Mouse (Mus musculus) forebrain, embryonic 15.5 days (tissue): ENCODE data around the gene Dclk2. TPM values are rescaled to one million over a fixed set of nuclear protein-coding genes. Genes with fewer than 3 reads are reported as not detected.

Experiments used
- ATAC-seq: fragments of 200-750 bp; cut with Nextera tagmentation; replicated peaks from 2 replicates; pipeline ENCODE4 v1.8.0; 2017; ENCODE audit warnings: mild to moderate bottlenecking, moderate TSS enrichment, moderate library complexity
- H3K27ac ChIP-seq: fragments of 300-500 bp; sonication (generic); replicated peaks from 2 replicates; pipeline ENCODE4 v1.5.1; 2015; ENCODE audit warnings: mild to moderate bottlenecking, inconsistent platforms
- H3K27me3 ChIP-seq: fragments of 300-500 bp; sonication (generic); 2 replicates; pipeline ENCODE4 v1.6.1; 2015; ENCODE audit warnings: inconsistent platforms
- H3K36me3 ChIP-seq: fragments of 300-500 bp; sonication (generic); 2 replicates; pipeline ENCODE4 v1.6.1; 2015; ENCODE audit warnings: mild to moderate bottlenecking, inconsistent platforms
- H3K4me1 ChIP-seq: fragments of 300-500 bp; sonication (generic); 2 replicates; pipeline ENCODE4 v1.6.1; 2015; ENCODE audit warnings: inconsistent platforms
- H3K4me2 ChIP-seq: fragments of 300-500 bp; sonication (generic); replicated peaks from 2 replicates; pipeline ENCODE4 v1.6.1; 2015; ENCODE audit warnings: mild to moderate bottlenecking, inconsistent platforms
- H3K4me3 ChIP-seq: fragments of 300-500 bp; sonication (generic); 2 replicates; pipeline ENCODE4 v1.5.1; 2015; ENCODE audit warnings: mild to moderate bottlenecking, inconsistent platforms
- H3K9ac ChIP-seq: fragments of 300-500 bp; sonication (generic); replicated peaks from 2 replicates; pipeline ENCODE4 v1.6.1; 2015; ENCODE audit warnings: mild to moderate bottlenecking, inconsistent platforms
- H3K9me3 ChIP-seq: fragments of 300-500 bp; sonication (generic); 2 replicates; pipeline ENCODE4 v1.6.1; 2016; ENCODE audit warnings: inconsistent platforms
- WGBS: fragments of 180-500 bp; shearing (Covaris S2); methylation state at CpG from one replicate; pipeline ENCODE4 v1.1.7; 2015; ENCODE audit warnings: mixed read lengths; 5-methylcytosine and 5-hydroxymethylcytosine counted together
- polyA plus RNA-seq: library from polyadenylated mRNA; unstranded; fragments of >200 nt; fragmentation: Nextera tagmentation; extraction: Ambion mirVana; gene quantifications from 2 replicates; pipeline ENCODE4 v1.2.1, GENCODE M21; 2015

The Dclk2 gene
- polyA plus RNA-seq, result 99.9 and 106 TPM in 2 replicates

DNA sequence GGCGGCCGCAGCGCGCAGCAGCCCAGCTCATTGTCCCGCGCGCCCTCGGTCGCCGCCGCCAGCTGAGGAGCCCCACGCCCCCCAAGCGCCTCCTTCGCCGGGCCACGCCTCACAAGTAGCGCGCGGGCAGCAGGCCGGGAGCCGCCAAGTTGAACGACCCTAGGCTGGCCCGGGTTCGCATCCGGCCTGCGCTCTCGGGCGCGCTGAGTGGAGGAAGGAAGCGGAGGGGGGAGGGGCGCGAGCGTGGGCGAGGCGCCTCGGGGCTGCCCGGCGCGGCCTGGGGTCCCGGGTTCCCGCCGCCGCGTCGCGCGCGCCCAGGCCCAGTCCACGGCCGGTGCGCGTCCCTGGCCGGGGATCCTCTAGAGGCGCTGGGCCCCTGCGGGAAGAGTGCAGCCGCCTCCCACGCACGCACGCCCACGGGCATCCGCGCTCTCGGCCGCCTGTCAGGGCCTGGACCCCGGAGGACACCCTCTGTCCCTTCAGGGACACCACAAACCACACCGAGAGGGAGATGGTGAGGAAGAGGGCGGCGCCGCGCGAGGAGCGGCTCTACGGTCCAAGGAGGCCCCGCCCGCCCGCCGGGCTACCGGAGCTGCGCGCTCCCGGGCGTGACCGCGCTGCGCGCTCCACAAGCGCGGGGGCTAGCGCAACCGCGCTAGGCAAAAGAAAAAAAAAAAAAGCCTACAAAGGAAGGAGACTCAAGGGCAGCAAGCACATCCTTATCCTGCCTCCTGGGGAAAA is at the start of gene Dclk2:
Dclk2 (minus strand) TSS at position 510 of the 741 bp plus-strand sequence.
- H3K27ac ChIP-seq, result peak within 1 kb of the TSS; percentile 97
- WGBS, result under 1% methylated on average over 90 of the region's 91 CpGs
- H3K27me3 ChIP-seq, result no peaks in the 10 kb centered on the region
- H3K4me2 ChIP-seq, result peak within 1 kb of the TSS; percentile 78
- H3K9ac ChIP-seq, result peak within 1 kb of the TSS; percentile 97
- peak; percentile 92 for ATAC-seq
- peaks cover 40% of the 10 kb centered on the region for H3K4me1 ChIP-seq
- H3K36me3 ChIP-seq, result peaks cover 4% of the 10 kb centered on the region; the same call in 1 of the 2 replicates
- H3K4me3 ChIP-seq, result peak within 1 kb of the TSS; percentile 88
- H3K9me3 ChIP-seq, result no peaks in the 10 kb centered on the region

- Histone ChIP-seq H3K27ac (no peak overlapping the region), H3K4me2 (no peak overlapping the region), H3K9ac (no peak overlapping the region), H3K4me1 (no peaks in the 10 kb centered on the region), H3K36me3 (no peaks in the 10 kb centered on the region), H3K27me3 (no peaks in the 10 kb centered on the region), H3K9me3 (no peaks in the 10 kb centered on the region), H3K4me3 (no peak overlapping the region)
- WGBS, result 85% methylated on average over 17 of the region's 17 CpGs
- ATAC-seq, result no peak
Observed at GRCm38 (mm10) chr3:86962665-86963435, 42.2 kb upstream of the Dclk2 start.

DNA sequence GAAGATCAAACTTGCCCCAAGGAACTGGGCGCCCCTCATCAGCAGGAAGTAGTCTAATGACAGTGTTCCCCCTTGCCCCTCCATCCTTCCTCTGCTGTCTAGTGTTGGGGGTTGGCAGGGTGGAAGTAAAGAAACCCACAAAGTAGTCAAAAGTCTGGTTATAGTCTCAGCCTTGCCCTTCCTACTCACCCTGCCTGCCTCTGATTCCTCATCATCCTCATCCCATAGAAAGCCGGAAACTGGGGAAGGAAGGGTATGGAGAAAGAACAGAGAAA is 40.7 kb upstream of the Dclk2 start:
- no peaks in the 10 kb centered on the region for H3K27me3 ChIP-seq
- H3K36me3 ChIP-seq, result no peaks in the 10 kb centered on the region
- no peak for ATAC-seq

DNA sequence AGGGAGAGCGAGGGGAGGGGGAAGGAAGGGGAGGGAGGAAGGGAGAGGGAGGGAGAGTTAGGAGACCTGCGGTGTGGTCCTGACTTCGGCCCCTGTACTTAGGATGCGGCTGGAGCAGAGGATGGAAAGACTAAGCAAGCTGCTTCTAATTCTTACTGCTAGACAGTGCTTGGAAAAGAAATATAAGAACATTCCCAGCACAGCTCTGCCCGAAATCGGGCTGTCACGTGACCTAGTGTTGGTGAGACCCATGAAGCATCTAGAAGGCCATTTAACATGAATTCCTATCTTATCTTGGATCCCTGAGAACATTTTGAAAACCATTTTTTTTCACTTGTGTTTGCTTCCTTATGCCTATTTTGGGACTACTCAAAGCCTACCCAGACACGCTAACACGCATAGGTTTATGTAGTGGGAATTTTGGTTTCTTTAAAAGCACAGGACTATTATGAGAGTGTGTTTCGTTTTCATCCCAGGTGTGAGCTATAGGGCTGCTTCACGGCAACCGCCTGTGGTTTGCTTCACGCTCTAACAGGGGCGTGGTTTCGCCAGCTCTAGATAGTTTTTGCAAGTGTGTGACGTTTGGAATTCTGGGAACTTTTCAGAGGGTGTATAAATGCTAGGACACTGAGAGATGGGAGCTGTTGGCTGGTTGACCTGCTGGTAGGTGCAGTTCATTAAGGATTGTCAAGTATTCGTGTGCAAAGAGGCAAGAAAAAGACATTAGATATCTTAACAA is 40.2 kb upstream of the Dclk2 start:
- Histone ChIP-seq H3K4me3 (no peak overlapping the region), H3K4me2 (no peak overlapping the region), H3K9me3 (no peaks in the 10 kb centered on the region), H3K4me1 (no peaks in the 10 kb centered on the region), H3K27me3 (no peaks in the 10 kb centered on the region), H3K36me3 (no peaks in the 10 kb centered on the region), H3K27ac (no peak overlapping the region), H3K9ac (no peak overlapping the region)
- 89% methylated on average over 17 of the region's 17 CpGs for WGBS
- ATAC-seq, result no peak

More for the DNA sequence above, 40.7 kb upstream of the Dclk2 start:
- Histone ChIP-seq H3K27ac (no peak overlapping the region), H3K4me2 (no peak overlapping the region), H3K9me3 (no peaks in the 10 kb centered on the region), H3K9ac (no peak overlapping the region), H3K4me1 (no peaks in the 10 kb centered on the region), H3K4me3 (no peak overlapping the region)
- WGBS, result 91% methylated on average over 2 of the region's 2 CpGs

DNA sequence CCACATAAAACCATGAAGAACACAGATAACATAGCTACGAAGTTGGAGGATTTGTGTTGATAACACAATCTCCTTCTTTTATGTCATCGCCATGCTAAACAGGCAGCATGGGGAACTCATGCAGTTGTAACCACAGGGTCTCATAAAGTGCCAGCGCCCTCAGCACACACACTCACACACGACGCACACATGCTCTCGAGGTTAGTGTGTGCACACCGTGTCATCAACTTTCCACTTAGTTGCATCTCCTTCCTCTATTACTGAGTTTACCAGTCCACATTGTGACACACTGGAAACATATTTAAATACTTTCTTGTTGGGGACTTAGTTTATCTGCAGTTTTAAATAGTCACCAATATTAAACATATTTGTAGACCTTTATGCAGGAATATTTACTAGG is 38.4 kb upstream of the Dclk2 start:
- Histone ChIP-seq H3K27me3 (no peaks in the 10 kb centered on the region), H3K4me1 (no peaks in the 10 kb centered on the region), H3K9ac (no peak overlapping the region), H3K9me3 (no peaks in the 10 kb centered on the region), H3K36me3 (no peaks in the 10 kb centered on the region), H3K4me2 (no peak overlapping the region), H3K4me3 (no peak overlapping the region), H3K27ac (no peak overlapping the region)
- WGBS, result 93% methylated on average over 7 of the region's 7 CpGs
- ATAC-seq, result no peak

DNA sequence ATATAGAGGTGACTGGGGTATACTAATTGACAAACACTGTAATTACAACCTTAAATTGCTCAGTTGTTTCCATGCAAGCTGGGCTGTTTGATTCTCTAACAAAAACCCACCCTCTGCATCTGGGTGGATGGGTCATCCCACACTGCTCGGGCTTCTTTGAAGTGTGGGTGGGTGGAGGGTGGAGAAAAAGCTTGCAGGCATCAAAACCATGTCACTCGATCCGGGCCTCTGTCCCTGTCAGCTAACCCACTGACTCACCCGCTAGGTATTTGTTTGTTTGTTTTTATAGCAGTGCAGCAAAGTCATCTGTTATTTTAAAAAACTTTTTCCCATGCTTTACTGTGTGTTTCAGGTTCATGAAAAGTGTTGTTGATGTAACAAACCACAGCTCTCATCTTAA is 34.7 kb upstream of the Dclk2 start:
- no peak for ATAC-seq
- H3K27ac ChIP-seq, result no peak overlapping the region
- H3K9me3 ChIP-seq, result no peaks in the 10 kb centered on the region
- WGBS, result 46% methylated on average over 4 of the region's 4 CpGs
- no peak overlapping the region for H3K4me3 ChIP-seq
- H3K9ac ChIP-seq, result no peak overlapping the region
- H3K36me3 ChIP-seq, result no peaks in the 10 kb centered on the region
- no peaks in the 10 kb centered on the region for H3K27me3 ChIP-seq
- H3K4me1 ChIP-seq, result no peaks in the 10 kb centered on the region
- no peak overlapping the region for H3K4me2 ChIP-seq

DNA sequence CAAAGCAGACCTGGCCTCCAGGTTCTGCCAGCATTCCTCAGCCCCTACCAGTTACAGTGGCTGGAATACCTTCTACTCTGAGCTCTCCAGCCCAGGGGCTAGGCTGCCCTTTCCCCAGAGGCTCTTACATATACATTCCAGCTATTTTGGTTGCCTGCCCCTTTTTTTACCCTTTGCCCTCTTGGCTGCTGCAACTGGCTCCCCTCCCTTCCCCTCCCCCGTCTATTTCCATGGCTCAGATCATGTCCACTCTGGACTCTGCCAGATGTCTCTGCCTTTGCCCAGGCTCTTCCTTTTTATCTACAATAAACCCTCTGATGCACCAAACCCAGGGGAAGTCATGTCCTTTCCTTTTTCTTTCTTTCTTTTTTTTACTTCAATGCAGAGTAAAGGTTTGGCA is 33.9 kb upstream of the Dclk2 start:
- Histone ChIP-seq H3K36me3 (no peaks in the 10 kb centered on the region), H3K4me2 (no peak overlapping the region)
- 62% methylated on average over 1 of the region's 1 CpGs for WGBS

DNA sequence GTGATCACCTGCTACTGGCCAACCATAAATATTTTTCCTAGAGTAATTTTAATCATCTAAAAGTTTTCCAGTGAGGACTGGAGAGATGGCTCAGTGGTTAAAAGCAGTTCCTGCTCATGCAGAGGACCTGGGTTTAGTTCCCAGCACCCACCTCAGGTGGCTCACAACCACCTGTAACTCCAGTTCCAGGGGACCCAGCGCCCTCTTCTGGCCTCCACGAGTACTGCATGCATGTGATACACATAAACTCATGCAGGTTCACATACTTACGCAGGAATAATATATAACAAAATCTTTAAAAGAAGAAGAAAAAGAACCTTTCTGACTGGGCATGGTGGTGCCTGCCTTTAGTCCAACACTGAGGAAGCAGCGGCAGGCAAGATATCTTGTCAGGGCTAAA is 33.2 kb upstream of the Dclk2 start:
- Histone ChIP-seq H3K4me2 (no peak overlapping the region), H3K4me1 (no peaks in the 10 kb centered on the region), H3K9ac (no peak overlapping the region), H3K27me3 (no peaks in the 10 kb centered on the region), H3K27ac (no peak overlapping the region), H3K4me3 (no peak overlapping the region), H3K36me3 (no peaks in the 10 kb centered on the region), H3K9me3 (no peaks in the 10 kb centered on the region)
- 86% methylated on average over 4 of the region's 4 CpGs for WGBS
- ATAC-seq, result no peak

More for the DNA sequence above, 33.9 kb upstream of the Dclk2 start:
- Histone ChIP-seq H3K4me1 (no peaks in the 10 kb centered on the region), H3K9me3 (no peaks in the 10 kb centered on the region), H3K9ac (no peak overlapping the region), H3K27ac (no peak overlapping the region), H3K27me3 (no peaks in the 10 kb centered on the region), H3K4me3 (no peak overlapping the region)
- no peak for ATAC-seq

- Histone ChIP-seq H3K9me3 (no peaks in the 10 kb centered on the region), H3K4me3 (no peak overlapping the region), H3K4me2 (no peak overlapping the region), H3K4me1 (no peaks in the 10 kb centered on the region), H3K27ac (no peak overlapping the region), H3K9ac (no peak overlapping the region), H3K27me3 (no peaks in the 10 kb centered on the region), H3K36me3 (no peaks in the 10 kb centered on the region)
- WGBS, result 34% methylated on average over 2 of the region's 2 CpGs
- no peak for ATAC-seq
Observed at GRCm38 (mm10) chr3:86950652-86951051, 30.0 kb upstream of the Dclk2 start.

DNA sequence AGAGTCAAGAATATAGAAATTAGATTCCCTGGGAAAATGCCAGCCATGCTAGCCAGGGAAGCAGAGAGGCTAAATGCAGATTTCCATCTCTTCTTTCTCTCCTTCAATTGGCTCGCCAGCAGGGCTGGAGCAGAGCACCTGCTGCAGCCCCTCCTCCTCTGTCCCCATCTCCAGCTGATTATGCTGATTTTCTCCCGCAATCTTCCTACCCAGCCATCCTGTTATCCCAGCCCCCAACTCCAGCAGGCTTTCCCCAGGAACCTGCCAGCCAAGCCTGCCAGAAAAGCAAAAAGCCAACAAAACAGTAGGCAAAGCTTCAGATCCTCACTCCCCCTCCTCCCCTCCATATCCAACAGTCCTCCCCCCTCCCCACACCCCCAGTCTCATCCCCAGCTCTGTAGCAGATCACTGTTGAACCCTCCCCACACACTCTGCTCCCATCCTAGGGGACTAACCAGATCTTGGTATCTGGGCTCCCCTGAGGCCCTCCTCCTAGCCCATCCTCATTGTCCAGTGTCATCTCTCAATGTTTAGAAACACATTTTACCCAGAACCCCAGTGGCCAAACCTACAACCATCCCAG is 15.7 kb upstream of the Dclk2 start:
- Histone ChIP-seq H3K4me2 (0 out of 2 replicates have a peak overlapping the region, but pooled peaks have one; percentile 11), H3K9me3 (no peaks in the 10 kb centered on the region)

DNA sequence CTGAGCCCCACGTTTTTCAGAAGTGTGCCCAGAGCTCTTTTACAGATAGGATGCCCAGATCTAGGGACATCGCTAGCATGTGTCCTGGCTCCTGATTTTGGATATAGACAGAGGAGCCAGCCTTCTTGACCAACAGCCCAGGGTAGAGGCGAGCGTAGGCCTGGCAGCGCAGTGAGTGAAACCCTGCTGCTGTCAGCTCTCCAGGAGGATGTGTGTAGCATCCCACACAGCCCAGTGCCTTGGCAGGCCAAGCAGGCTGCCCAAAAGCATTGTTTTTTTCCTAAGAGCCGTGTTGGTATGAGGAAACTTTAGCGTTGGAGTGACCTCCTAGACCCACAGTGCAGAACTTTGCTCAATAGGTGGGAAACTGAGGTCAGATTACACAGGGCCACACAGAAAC is 12.8 kb upstream of the Dclk2 start:
- no peak for ATAC-seq
- Histone ChIP-seq H3K36me3 (no peaks in the 10 kb centered on the region), H3K4me1 (peaks cover 16% of the 10 kb centered on the region), H3K4me2 (no peak overlapping the region), H3K4me3 (no peak overlapping the region), H3K9me3 (no peaks in the 10 kb centered on the region), H3K27me3 (no peaks in the 10 kb centered on the region), H3K27ac (no peak overlapping the region), H3K9ac (no peak overlapping the region)
- 80% methylated on average over 7 of the region's 7 CpGs for WGBS

More for the DNA sequence above, 15.7 kb upstream of the Dclk2 start:
- H3K9ac ChIP-seq, result no peak overlapping the region
- no peak overlapping the region for H3K4me3 ChIP-seq
- H3K27ac ChIP-seq, result peak overlapping the region; percentile 77
- H3K4me1 ChIP-seq, result peaks cover 16% of the 10 kb centered on the region
- WGBS, result 8% methylated on average over 2 of the region's 2 CpGs
- peak; percentile 99 for ATAC-seq
- H3K27me3 ChIP-seq, result no peaks in the 10 kb centered on the region
- H3K36me3 ChIP-seq, result no peaks in the 10 kb centered on the region

GRCm38 (mm10) chr3:86923686-86924085 is 3.0 kb upstream of the Dclk2 start:
- Histone ChIP-seq H3K4me2 (no peak overlapping the region), H3K9me3 (no peaks in the 10 kb centered on the region), H3K4me3 (no peak overlapping the region), H3K27ac (no peak overlapping the region), H3K27me3 (no peaks in the 10 kb centered on the region), H3K9ac (no peak overlapping the region), H3K36me3 (no peaks in the 10 kb centered on the region), H3K4me1 (peaks cover 10% of the 10 kb centered on the region)
- WGBS, result 89% methylated on average over 10 of the region's 10 CpGs
- no peak for ATAC-seq
